ENCODE assay signal across 18 mouse cellular contexts in the genomic region with DNA sequence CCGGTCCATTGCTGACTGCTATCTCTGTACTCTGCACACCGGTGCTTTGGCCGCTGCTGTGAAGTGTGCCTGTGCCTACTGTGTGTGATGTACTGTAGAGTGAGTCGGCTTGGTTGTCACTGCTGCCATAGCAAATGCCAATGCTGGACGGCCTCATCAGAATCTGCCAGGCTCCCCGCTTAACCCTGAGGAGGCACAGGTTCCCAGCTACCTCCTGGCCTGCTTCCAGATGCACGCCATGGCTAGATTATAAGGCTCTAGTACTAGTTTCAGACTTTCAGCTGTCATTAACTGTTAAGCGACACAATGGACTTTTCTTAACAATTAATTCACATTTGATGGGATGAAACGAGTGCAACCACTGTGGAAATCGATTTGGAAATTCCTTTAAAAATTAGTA. TPM values are rescaled to one million over a fixed set of nuclear protein-coding genes. Genes with fewer than 3 reads are reported as not detected.
DNase-seq lines count a peak whose midpoint lies in the region; ATAC-seq and TF ChIP-seq lines count a peak whose summit lies in the region.
"Had no signal": no experiment of that assay in that cellular context is flagged by ENCODE, and none has a peak within 500 bp of the region (broad histone marks: within the 10 kb centered on the region; RNA-seq: fewer than 3 reads in every experiment).

No protein-coding gene starts in this region.

- peaks cover 6% of the 10 kb centered on the region for H3K79me2 ChIP-seq in heart, adult 2 months (replicated peaks; ENCODE audit: control insufficient read depth, insufficient read depth, low read length)

- intact Hi-C loops in heart, adult 2 months (cut with DNase I) = no loop called here

- H3K36me3 ChIP-seq in heart, embryonic 12.5 days = peaks cover 19% of the 10 kb centered on the region
- 0 out of 2 replicates have a peak, but pooled peaks cover 2% of the 10 kb centered on the region for H3K36me3 ChIP-seq in heart, adult 2 months (ENCODE audit: control insufficient read depth, insufficient read depth, low read length)
- peaks cover 85% of the 10 kb centered on the region for H3K36me3 ChIP-seq in megakaryocyte, embryonic 14.5 days (replicated peaks; ENCODE audit: low read length)
- H3K36me3 ChIP-seq in neural tube, embryonic 13.5 days = peaks cover 16% of the 10 kb centered on the region
- H3K36me3 ChIP-seq: intestine, embryonic 15.5 days had no signal

- H3K27me3 ChIP-seq in heart, embryonic 12.5 days (replicated peaks) = no peaks in the 10 kb centered on the region
- no peaks in the 10 kb centered on the region for H3K27me3 ChIP-seq in heart, adult 2 months (ENCODE audit: control insufficient read depth, insufficient read depth, low read length)
- no peaks in the 10 kb centered on the region for H3K27me3 ChIP-seq in megakaryocyte, embryonic 14.5 days (replicated peaks)
- H3K27me3 ChIP-seq in neural tube, embryonic 13.5 days = no peaks in the 10 kb centered on the region
- H3K27me3 ChIP-seq: embryonic facial prominence, embryonic 12.5 days; intestine, embryonic 15.5 days had no signal

- TF ChIP-seq POLR2A in heart, adult 2 months (IDR thresholded peaks at IDR 0.05; ENCODE audit: insufficient read depth, low read depth, low read length) = no peak

- no peak for TF ChIP-seq CTCF in heart, adult 2 months (IDR thresholded peaks at IDR 0.05)

- no peaks in the 10 kb centered on the region for H3K9me3 ChIP-seq in heart, embryonic 12.5 days (replicated peaks)
- H3K9me3 ChIP-seq in megakaryocyte, embryonic 14.5 days = no peaks in the 10 kb centered on the region
- H3K9me3 ChIP-seq in neural tube, embryonic 13.5 days = no peaks in the 10 kb centered on the region
- H3K9me3 ChIP-seq: embryonic facial prominence, embryonic 12.5 days; heart, embryonic 10.5 days; intestine, embryonic 15.5 days had no signal

- no peak overlapping the region for H3K9ac ChIP-seq in heart, embryonic 12.5 days
- no peak overlapping the region for H3K9ac ChIP-seq in heart, adult 2 months (ENCODE audit: low read depth, low read length)
- no peak overlapping the region for H3K9ac ChIP-seq in neural tube, embryonic 13.5 days
- H3K9ac ChIP-seq: embryonic facial prominence, embryonic 12.5 days; intestine, embryonic 15.5 days had no signal

- no peak for ATAC-seq in heart, embryonic 12.5 days (ENCODE audit: insufficient number of reproducible peaks, low FRiP score)
- ATAC-seq in megakaryocyte, adult 5-6 weeks (ENCODE audit: poor library complexity, severe bottlenecking) = no peak
- ATAC-seq in neural tube, embryonic 13.5 days (ENCODE audit: low read depth) = no peak
- ATAC-seq: CD4-positive, CD25-positive, alpha-beta regulatory T cell, adult 4 months; intestine, embryonic 15.5 days had no signal

- no peak overlapping the region for H3K4me3 ChIP-seq in heart, embryonic 12.5 days
- no peak overlapping the region for H3K4me3 ChIP-seq in heart, adult 2 months
- H3K4me3 ChIP-seq in megakaryocyte, embryonic 14.5 days (replicated peaks) = peak overlapping the region; percentile 51
- no peak overlapping the region for H3K4me3 ChIP-seq in neural tube, embryonic 13.5 days
- H3K4me3 ChIP-seq: embryonic facial prominence, embryonic 12.5 days; heart, embryonic 10.5 days; intestine, embryonic 15.5 days had no signal

- WGBS in heart, embryonic 12.5 days = 77% methylated on average over 10 of the region's 10 CpGs
- 78% methylated on average over 10 of the region's 10 CpGs for WGBS in heart, adult 2 months
- WGBS in neural tube, embryonic 13.5 days = 83% methylated on average over 10 of the region's 10 CpGs

- H3K27ac ChIP-seq in heart, embryonic 12.5 days (ENCODE audit: poor library complexity, severe bottlenecking) = 0 out of 2 replicates have a peak overlapping the region, but pooled peaks have one; percentile 9
- no peak overlapping the region for H3K27ac ChIP-seq in heart, adult 2 months
- H3K27ac ChIP-seq in neural tube, embryonic 13.5 days (replicated peaks) = peak overlapping the region; percentile 46
- H3K27ac ChIP-seq: embryonic facial prominence, embryonic 12.5 days; heart, embryonic 10.5 days; intestine, embryonic 15.5 days had no signal

- peaks cover 84% of the 10 kb centered on the region for H3K4me1 ChIP-seq in heart, embryonic 12.5 days (replicated peaks)
- H3K4me1 ChIP-seq in heart, adult 2 months (ENCODE audit: control insufficient read depth, insufficient read depth, low read length) = peaks cover 37% of the 10 kb centered on the region
- peaks cover 82% of the 10 kb centered on the region for H3K4me1 ChIP-seq in megakaryocyte, embryonic 14.5 days
- peaks cover 47% of the 10 kb centered on the region for H3K4me1 ChIP-seq in neural tube, embryonic 13.5 days (replicated peaks)

- peak; percentile 45 to 54 for DNase-seq in cerebellum, postnatal 14 days
- DNase-seq in cerebellum, adult 18-20 months = no peak
- DNase-seq in heart, adult 2 months = no peak
- DNase-seq in neural tube, embryonic 10.5 days (ENCODE audit: extremely low spot score, low spot score) = no peak
- DNase-seq: adrenal gland, postnatal 14 days; kidney, adult 9 months; kidney, postnatal 14 days; layer of hippocampus, postnatal 36 days; lung, postnatal 4 days; thymus, postnatal 14 days had no signal

- TF ChIP-seq EP300 in heart, adult 2 months (IDR thresholded peaks at IDR 0.05; ENCODE audit: insufficient read depth, low read depth, low read length) = no peak

- H3K4me2 ChIP-seq in heart, embryonic 12.5 days = no peak overlapping the region
- no peak overlapping the region for H3K4me2 ChIP-seq in neural tube, embryonic 13.5 days
- H3K4me2 ChIP-seq: embryonic facial prominence, embryonic 12.5 days; intestine, embryonic 15.5 days had no signal

RNA-seq across cellular contexts. Expression of gene Foxk1, which starts 21.8 kb away (rescaled TPM):
- 5.8 and 7.2 TPM in 2 replicates for polyA plus RNA-seq in heart, embryonic 12.5 days (2016; fragmentation: Nextera tagmentation; extraction: Ambion mirVana)
- total RNA-seq in heart, adult 2 months (2021) = 10 to 100 TPM; 13.2 to 13.8 TPM
- 9.2 and 9.5 TPM in 2 replicates for polyA plus RNA-seq in heart, adult 2 months (2012; rRNA removed)
- polyA plus RNA-seq in megakaryocyte, embryonic 14.5 days (2012; ENCODE audit: insufficient read depth, low replicate concordance) = 13.3 and 39.1 TPM in 2 replicates
- 21.2 and 21.4 TPM in 2 replicates for total RNA-seq in megakaryocyte, adult 5-6 weeks (2015)
- 14.5 and 19.0 TPM in 2 replicates for total RNA-seq in megakaryocyte, adult 5-6 weeks (2017)
- polyA plus RNA-seq in neural tube, embryonic 13.5 days (2015; fragmentation: Nextera tagmentation; extraction: Ambion mirVana) = 5.6 and 7.2 TPM in 2 replicates

RNA-seq across cellular contexts. Expression of gene Ap5z1, which starts 40.6 kb away (rescaled TPM):
- polyA plus RNA-seq in heart, embryonic 12.5 days (2016; fragmentation: Nextera tagmentation; extraction: Ambion mirVana) = 7.3 and 9.9 TPM in 2 replicates
- total RNA-seq in heart, adult 2 months (2021) = 1 to 10 TPM; 5.4 to 6.4 TPM
- 13.0 and 23.6 TPM in 2 replicates for polyA plus RNA-seq in heart, adult 2 months (2012; rRNA removed)
- 26.2 and 36.4 TPM in 2 replicates for polyA plus RNA-seq in megakaryocyte, embryonic 14.5 days (2012; ENCODE audit: insufficient read depth, low replicate concordance)
- 10.3 and 10.7 TPM in 2 replicates for total RNA-seq in megakaryocyte, adult 5-6 weeks (2015)
- total RNA-seq in megakaryocyte, adult 5-6 weeks (2017) = 9.3 and 10.0 TPM in 2 replicates
- polyA plus RNA-seq in neural tube, embryonic 13.5 days (2015; fragmentation: Nextera tagmentation; extraction: Ambion mirVana) = 10.9 and 14.1 TPM in 2 replicates

Comparison
In these comparisons a context has a peak if more than half of its experiments do, and no peak if none do; other contexts are left out.
1. DNase-seq: peak in cerebellum, postnatal 14 days (2 of 2); none in cerebellum, adult 18-20 months (0 of 2), heart, adult 2 months (0 of 2) and neural tube, embryonic 10.5 days (single experiment).